Mouse (Mus musculus) G1E (cell line): Measurements from ENCODE around the gene Col13a1.

Source experiments
- CTCF ChIP-seq: IDR thresholded peaks from 2 replicates; pipeline ENCODE4 v1.5.1; 2012; ENCODE audit warnings: low read depth, low read length, inconsistent platforms, mixed read lengths
- GATA1 ChIP-seq: IDR thresholded peaks from 2 replicates; pipeline ENCODE4 v1.6.1; 2012; ENCODE audit warnings: borderline replicate concordance, low read length, inconsistent platforms, mixed read lengths
- POLR2AphosphoS5 ChIP-seq: IDR thresholded peaks from 2 replicates; pipeline ENCODE4 v1.6.1; 2012; ENCODE audit warnings: low read depth, low read length, inconsistent platforms; ENCODE audit not compliant: insufficient replicate concordance
- TAL1 ChIP-seq: conservative IDR thresholded peaks from 2 replicates; pipeline ENCODE4 v1.6.1; 2012; ENCODE audit warnings: low read depth, low read length, inconsistent platforms, mixed read lengths

GRCm38 (mm10) chr10:61845476-61845875 is 133.4 kb downstream of the Col13a1 start:
- TF ChIP-seq CTCF (no peak), GATA1 (no peak), TAL1 (no peak), POLR2AphosphoS5 (no peak)
